Mouse (Mus musculus) ES-Bruce4 (cell line): Measurements from ENCODE around the gene Dmac1. TPM values are rescaled to one million over a fixed set of nuclear protein-coding genes. Genes with fewer than 3 reads are reported as not detected.
"Not testable (repeated sequence)": the region's sequence is repeated elsewhere in the genome, so short reads cannot be mapped to it uniquely, and the experiment has no call there.

Source experiments
- H3K27ac ChIP-seq: 2 replicates; pipeline ENCODE4 v1.5.1; 2012; ENCODE audit warnings: low read length, inconsistent platforms; ENCODE audit not compliant: insufficient read depth
- H3K27me3 ChIP-seq: 2 replicates; pipeline ENCODE4 v1.6.1; 2012; ENCODE audit warnings: mild to moderate bottlenecking, low read length, inconsistent platforms; ENCODE audit not compliant: control insufficient read depth, poor library complexity, insufficient read depth, severe bottlenecking
- H3K36me3 ChIP-seq: 2 replicates; pipeline ENCODE4 v1.6.1; 2012; ENCODE audit warnings: inconsistent platforms, mild to moderate bottlenecking, low read length, moderate library complexity; ENCODE audit not compliant: control insufficient read depth, poor library complexity, insufficient read depth, severe bottlenecking
- H3K4me1 ChIP-seq: one replicate; pipeline ENCODE4 v1.8.1; 2011; ENCODE audit warnings: low read length; ENCODE audit not compliant: control insufficient read depth, insufficient read depth
- H3K4me3 ChIP-seq: 2 replicates; pipeline ENCODE4 v1.5.1; 2011; ENCODE audit warnings: low read depth, mild to moderate bottlenecking, low read length
- H3K9ac ChIP-seq: 2 replicates; pipeline ENCODE4 v1.6.1; 2012; ENCODE audit warnings: low read depth, mild to moderate bottlenecking, inconsistent platforms; ENCODE audit not compliant: poor library complexity, severe bottlenecking
- H3K9me3 ChIP-seq: replicated peaks from 2 replicates; pipeline ENCODE4 v1.6.1; 2012; ENCODE audit warnings: mild to moderate bottlenecking, low read length, inconsistent platforms; ENCODE audit not compliant: control insufficient read depth, poor library complexity, insufficient read depth, severe bottlenecking
- CTCF ChIP-seq: IDR thresholded peaks from one replicate; pipeline ENCODE4 v1.8.1; 2011; ENCODE audit warnings: low read depth, low read length
- EP300 ChIP-seq: IDR thresholded peaks from 2 replicates; pipeline ENCODE4 v1.6.1; 2011; ENCODE audit warnings: low read depth, low read length; ENCODE audit not compliant: insufficient read depth
- POLR2A ChIP-seq: IDR thresholded peaks from one replicate; pipeline ENCODE4 v1.8.1; 2011; ENCODE audit warnings: low read length; ENCODE audit not compliant: insufficient read depth
- polyA plus RNA-seq: library from polyadenylated mRNA; stranded (reverse); fragments of >200 nt; gene quantifications from 2 replicates; pipeline ENCODE4 v1.2.4, GENCODE M21; 2011; ENCODE audit warnings: low read depth; ENCODE audit not compliant: missing spikeins, insufficient read depth, insufficient read length

Dmac1 gene
- polyA plus RNA-seq, 1 experiment = 48.2 TPM

DNA sequence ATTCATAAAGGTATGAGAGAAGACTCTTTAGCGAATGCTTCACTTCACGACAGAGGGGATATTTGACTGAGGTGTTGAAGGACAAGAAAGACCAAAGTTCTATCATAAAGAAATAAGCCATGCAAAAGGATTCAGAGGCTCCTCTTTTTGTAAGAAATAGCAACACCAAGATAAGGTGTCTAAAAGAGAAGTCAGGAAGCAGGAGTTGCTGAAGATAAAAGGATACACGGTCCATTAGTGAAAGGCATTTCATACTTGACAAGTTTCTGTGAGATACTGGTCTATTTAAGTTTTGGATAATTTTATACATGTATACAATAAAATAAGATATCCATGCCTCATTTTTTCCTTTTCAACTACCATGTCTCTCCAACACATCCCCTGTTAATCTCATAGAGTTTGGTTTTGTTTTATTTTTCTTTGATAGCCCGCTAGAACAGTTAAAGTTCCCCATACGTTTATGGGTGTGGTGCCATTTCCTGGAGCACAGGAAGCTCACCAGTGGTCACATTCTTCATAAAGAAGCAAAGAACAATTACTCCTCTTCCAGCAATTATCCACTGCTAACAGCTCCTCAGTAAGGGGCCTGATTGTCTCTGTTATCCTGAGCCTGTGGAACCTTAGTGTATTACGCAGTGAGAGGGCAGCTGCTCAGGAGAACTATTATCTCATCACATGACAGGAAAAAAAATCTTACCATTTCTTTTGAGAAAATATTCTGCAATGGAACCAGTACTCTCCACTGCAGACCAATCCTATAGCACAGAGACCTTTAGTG lies 11.1 kb downstream of the Dmac1 start:
- H3K9ac ChIP-seq = no peak overlapping the region
- no peak for TF ChIP-seq POLR2A
- TF ChIP-seq EP300 = no peak
- TF ChIP-seq CTCF = no peak
- H3K36me3 ChIP-seq = no peaks in the 10 kb centered on the region
- H3K9me3 ChIP-seq = no peaks in the 10 kb centered on the region
- H3K4me1 ChIP-seq = no peaks in the 10 kb centered on the region
- no peak overlapping the region for H3K27ac ChIP-seq
- no peak overlapping the region for H3K4me3 ChIP-seq
- H3K27me3 ChIP-seq = no peaks in the 10 kb centered on the region

DNA sequence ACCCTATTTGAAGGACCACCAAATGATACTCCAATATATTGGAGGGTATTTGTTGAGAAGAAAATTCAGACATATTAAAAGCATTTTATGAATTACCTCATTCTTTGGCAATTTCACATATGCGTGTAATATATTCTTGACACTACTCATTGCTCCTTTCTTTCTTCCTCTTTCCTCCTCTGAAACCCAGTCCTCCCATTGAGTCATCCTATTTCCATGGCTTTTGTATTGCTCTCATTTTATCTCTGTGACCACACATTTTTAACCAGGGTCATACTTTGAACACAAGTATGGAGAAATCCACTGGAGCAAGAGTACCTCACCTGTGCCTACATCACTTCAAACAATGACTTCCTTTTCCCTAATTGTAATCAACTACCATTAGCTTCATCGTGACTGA lies 13.9 kb downstream of the Dmac1 start:
- no peaks in the 10 kb centered on the region for H3K4me1 ChIP-seq
- no peak overlapping the region for H3K9ac ChIP-seq
- TF ChIP-seq POLR2A = no peak
- no peak for TF ChIP-seq CTCF
- no peak for TF ChIP-seq EP300
- H3K9me3 ChIP-seq = no peaks in the 10 kb centered on the region
- no peaks in the 10 kb centered on the region for H3K36me3 ChIP-seq
- no peak overlapping the region for H3K4me3 ChIP-seq
- H3K27me3 ChIP-seq = no peaks in the 10 kb centered on the region
- no peak overlapping the region for H3K27ac ChIP-seq

DNA sequence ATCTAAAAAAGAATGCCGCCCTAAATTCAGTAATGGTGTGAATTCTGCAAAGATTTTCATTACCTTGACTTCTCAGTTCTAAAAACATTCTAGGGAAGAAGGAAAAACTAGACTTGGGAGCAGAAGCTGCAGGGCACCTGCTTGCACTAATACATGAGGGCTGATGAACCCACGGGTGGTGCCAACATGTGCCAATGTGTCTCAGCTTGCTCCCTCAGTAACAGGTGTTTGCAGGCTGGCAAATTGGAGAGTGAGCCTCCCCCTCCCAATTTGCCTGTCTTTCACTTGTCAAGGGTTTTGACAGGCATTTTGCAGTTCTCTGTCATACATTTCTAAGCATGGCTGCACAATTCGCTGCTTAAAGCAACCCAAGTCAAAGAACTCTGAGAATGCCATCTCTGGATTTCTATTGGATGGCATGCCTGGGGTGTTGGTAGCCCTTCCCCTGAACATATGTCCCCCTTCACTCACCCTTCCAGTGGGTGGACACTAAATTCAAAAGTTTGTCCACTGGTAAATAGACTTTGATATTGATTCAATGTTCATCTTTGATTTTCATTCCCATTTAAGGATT lies 14.5 kb downstream of the Dmac1 start:
- H3K4me3 ChIP-seq = no peak overlapping the region
- no peak overlapping the region for H3K9ac ChIP-seq
- TF ChIP-seq CTCF (no peak), POLR2A (no peak), EP300 (no peak)
- H3K27me3 ChIP-seq = no peaks in the 10 kb centered on the region
- H3K9me3 ChIP-seq = no peaks in the 10 kb centered on the region
- no peak overlapping the region for H3K27ac ChIP-seq
- no peaks in the 10 kb centered on the region for H3K36me3 ChIP-seq
- no peaks in the 10 kb centered on the region for H3K4me1 ChIP-seq

DNA sequence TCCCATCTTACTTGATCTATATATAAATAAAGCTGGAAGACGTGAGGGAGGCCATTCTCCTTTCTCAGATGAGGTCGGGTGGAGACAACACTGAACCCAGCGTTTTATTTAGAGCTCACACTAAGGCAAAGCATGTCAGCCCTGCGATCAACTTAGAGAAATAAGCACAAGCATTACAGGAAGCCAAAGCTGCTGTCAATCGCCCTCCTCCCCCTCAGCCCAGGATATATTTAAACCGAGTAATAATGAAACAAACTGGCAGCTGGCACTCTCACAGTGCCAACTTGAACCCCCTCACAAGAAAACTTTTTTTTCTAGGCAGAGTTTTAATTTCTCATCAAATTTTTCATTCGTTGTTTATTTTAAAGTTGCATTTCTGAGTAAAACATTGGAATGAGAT lies 15.7 kb downstream of the Dmac1 start:
- H3K27ac ChIP-seq = no peak overlapping the region
- H3K9me3 ChIP-seq = no peaks in the 10 kb centered on the region
- H3K9ac ChIP-seq = no peak overlapping the region
- no peaks in the 10 kb centered on the region for H3K4me1 ChIP-seq
- no peaks in the 10 kb centered on the region for H3K36me3 ChIP-seq
- TF ChIP-seq POLR2A = no peak
- no peak for TF ChIP-seq EP300
- TF ChIP-seq CTCF = no peak
- H3K27me3 ChIP-seq = no peaks in the 10 kb centered on the region
- no peak overlapping the region for H3K4me3 ChIP-seq

DNA sequence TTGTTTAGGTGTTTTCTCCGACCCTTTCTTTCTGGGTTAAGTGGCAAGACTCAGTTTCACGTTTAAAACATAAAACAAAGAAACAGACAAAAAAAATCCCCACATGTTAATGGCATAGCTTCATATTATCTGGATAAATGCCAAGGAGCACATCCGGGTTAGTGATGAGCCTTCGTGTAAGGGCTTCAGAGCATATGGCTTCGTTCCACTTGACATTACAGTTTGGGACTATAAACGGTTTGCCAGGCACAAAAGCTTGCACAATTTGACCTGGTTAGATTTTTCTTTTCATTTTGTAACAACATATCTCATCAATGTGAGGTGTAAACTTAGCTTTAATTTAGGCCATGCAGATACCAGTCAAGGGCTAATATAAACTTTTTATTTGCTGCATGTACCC lies 17.9 kb downstream of the Dmac1 start:
- Histone ChIP-seq H3K9me3 (no peaks in the 10 kb centered on the region), H3K4me1 (no peaks in the 10 kb centered on the region), H3K27ac (no peak overlapping the region), H3K36me3 (no peaks in the 10 kb centered on the region), H3K4me3 (no peak overlapping the region), H3K27me3 (no peaks in the 10 kb centered on the region), H3K9ac (no peak overlapping the region)
- TF ChIP-seq EP300 (no peak), POLR2A (no peak), CTCF (no peak)

DNA sequence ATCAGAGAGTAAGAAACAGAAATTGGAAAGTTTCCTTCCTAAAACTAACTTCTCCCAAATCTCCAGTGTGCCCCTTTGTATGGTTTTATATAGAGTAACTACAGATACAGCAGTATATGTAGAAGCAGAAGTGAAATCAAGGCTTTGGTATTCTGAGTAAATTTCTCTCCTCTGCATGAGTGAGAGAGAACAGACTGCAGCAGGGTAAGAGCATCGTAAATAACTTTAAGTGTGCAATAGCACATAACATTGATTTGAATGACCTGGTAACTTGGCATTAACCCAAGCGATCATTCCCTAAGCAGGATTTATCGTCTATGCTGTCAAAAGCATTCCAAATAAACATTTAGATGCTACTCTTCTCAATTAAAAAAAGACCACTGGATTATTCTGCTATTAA lies 18.7 kb downstream of the Dmac1 start:
- Histone ChIP-seq H3K27ac (no peak overlapping the region), H3K36me3 (no peaks in the 10 kb centered on the region), H3K9me3 (no peaks in the 10 kb centered on the region), H3K9ac (no peak overlapping the region), H3K27me3 (no peaks in the 10 kb centered on the region), H3K4me1 (no peaks in the 10 kb centered on the region), H3K4me3 (no peak overlapping the region)
- TF ChIP-seq CTCF (no peak), EP300 (no peak), POLR2A (no peak)

DNA sequence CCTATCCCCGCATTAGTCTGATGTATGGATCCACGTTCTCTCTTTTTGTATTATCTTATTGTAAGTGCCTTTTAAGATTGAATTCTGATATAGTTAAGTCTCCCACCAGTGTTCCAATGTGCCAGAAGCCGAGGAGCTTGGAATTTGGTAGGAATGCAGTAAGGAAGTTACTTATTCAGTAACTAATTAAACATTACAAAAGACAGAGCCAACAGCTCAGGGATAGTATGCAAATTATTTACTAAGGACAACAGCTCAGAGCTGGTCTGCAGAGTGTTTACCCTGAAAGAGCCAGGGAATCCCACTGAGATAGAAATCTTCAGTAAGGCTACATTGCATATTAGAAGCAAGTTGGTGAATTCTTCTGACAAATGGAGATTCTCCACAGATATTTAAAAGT lies 43.5 kb downstream of the Dmac1 start:
- not testable (repeated sequence) for H3K9ac ChIP-seq, H3K27ac ChIP-seq, H3K4me1 ChIP-seq, H3K9me3 ChIP-seq, H3K4me3 ChIP-seq, H3K27me3 ChIP-seq, H3K36me3 ChIP-seq
